Mouse (Mus musculus): ENCODE measurements at regions not wholly inside any gene's neighbourhood (a gene's known extent, or its start where the extent isn't known, plus 50 kb on each side); places are given as distances from the start of the nearest gene placed in this dataset.
"Not testable (repeated sequence)": the region's sequence is repeated elsewhere in the genome, so short reads cannot be mapped to it uniquely, and the experiment has no call there.

- intact Hi-C loops (cut with DNase I): no loop called here
- no peak for DNase-seq
Measured at GRCm38 (mm10) chr15:60333573-60334306, 317.3 kb upstream of the 4933412E24Rik start.

GRCm38 (mm10) chr15:60317577-60317976, 301.2 kb upstream of the 4933412E24Rik start:
- intact Hi-C loops (cut with DNase I): no loop called here
- no peak for DNase-seq

- DNase-seq: no peak
- intact Hi-C loops (cut with DNase I): no loop called here
Measured at GRCm38 (mm10) chr15:60315210-60315609, 298.8 kb upstream of the 4933412E24Rik start.

GRCm38 (mm10) chr15:60309909-60310308, 293.5 kb upstream of the 4933412E24Rik start:
- no peak for DNase-seq
- intact Hi-C loops (cut with DNase I): no loop called here

- intact Hi-C loops (cut with DNase I): no loop called here
- no peak for DNase-seq
Measured at GRCm38 (mm10) chr15:60308968-60309367, 292.6 kb upstream of the 4933412E24Rik start.

- DNase-seq: no peak
- intact Hi-C loops (cut with DNase I): no loop called here
Measured at GRCm38 (mm10) chr15:60308126-60308525, 291.7 kb upstream of the 4933412E24Rik start.

GRCm38 (mm10) chr15:60303501-60303900, 287.1 kb upstream of the 4933412E24Rik start:
- DNase-seq: no peak
- intact Hi-C loops (cut with DNase I): no loop called here

- peak; percentile 6 to 24 for DNase-seq
- intact Hi-C loops (cut with DNase I): no loop called here
Measured at GRCm38 (mm10) chr15:60301939-60302338, 285.5 kb upstream of the 4933412E24Rik start.

GRCm38 (mm10) chr15:60285321-60285720, 268.9 kb upstream of the 4933412E24Rik start:
- no peak for DNase-seq
- intact Hi-C loops (cut with DNase I): no loop called here

GRCm38 (mm10) chr15:60280378-60280777, 264.0 kb upstream of the 4933412E24Rik start:
- intact Hi-C loops (cut with DNase I): no loop called here
- no peak for DNase-seq

GRCm38 (mm10) chr15:60253661-60254060, 237.2 kb upstream of the 4933412E24Rik start:
- DNase-seq: not testable (repeated sequence)

GRCm38 (mm10) chr15:60226335-60226938, 210.0 kb upstream of the 4933412E24Rik start:
- no peak for DNase-seq
- intact Hi-C loops (cut with DNase I): no loop called here

More at GRCm38 (mm10) chr15:60253661-60254060, 237.2 kb upstream of the 4933412E24Rik start:
- intact Hi-C loops (cut with DNase I): not testable (repeated sequence)

- no peak for DNase-seq
- intact Hi-C loops (cut with DNase I): loop anchor here (10.0 kb wide), 1 partner anchor 290 kb away; no protein-coding TSS in a partner anchor
Measured at GRCm38 (mm10) chr15:60195070-60195469, 178.7 kb upstream of the 4933412E24Rik start.

GRCm38 (mm10) chr15:60193157-60193556, 176.7 kb upstream of the 4933412E24Rik start:
- no peak for DNase-seq
- intact Hi-C loops (cut with DNase I): loop anchor here (10.0 kb wide), 1 partner anchor 288 kb away; no protein-coding TSS in a partner anchor

GRCm38 (mm10) chr15:60187002-60187715, 170.7 kb upstream of the 4933412E24Rik start:
- intact Hi-C loops (cut with DNase I): no loop called here
- DNase-seq: no peak

GRCm38 (mm10) chr15:60141554-60142070, 125.2 kb upstream of the 4933412E24Rik start:
- no peak for DNase-seq
- intact Hi-C loops (cut with DNase I): no loop called here

GRCm38 (mm10) chr15:60136671-60137070, 120.3 kb upstream of the 4933412E24Rik start:
- no peak for DNase-seq
- intact Hi-C loops (cut with DNase I): no loop called here

- DNase-seq: peak in 1 of 2 experiments; percentile 4
Measured at GRCm38 (mm10) chr15:60134515-60134914, 118.1 kb upstream of the 4933412E24Rik start.

GRCm38 (mm10) chr15:60132701-60133100, 116.3 kb upstream of the 4933412E24Rik start:
- intact Hi-C loops (cut with DNase I): no loop called here
- DNase-seq: no peak

More at GRCm38 (mm10) chr15:60134515-60134914, 118.1 kb upstream of the 4933412E24Rik start:
- intact Hi-C loops (cut with DNase I): no loop called here

- intact Hi-C loops (cut with DNase I): no loop called here
- no peak for DNase-seq
Measured at GRCm38 (mm10) chr15:60124461-60124860, 108.0 kb upstream of the 4933412E24Rik start.

GRCm38 (mm10) chr15:60119926-60120325, 103.5 kb upstream of the 4933412E24Rik start:
- intact Hi-C loops (cut with DNase I): no loop called here
- DNase-seq: no peak

Data from heart, postnatal 10 days (tissue).